ENCODE assay signal across 6 mouse cellular contexts in genomic region chr17:31020078-31020477, GRCm38 (mm10).
"Had no signal": no experiment of that assay in that cellular context is flagged by ENCODE, and none has a peak within 500 bp of the region (broad histone marks: within the 10 kb centered on the region; RNA-seq: fewer than 3 reads in every experiment).

No protein-coding gene starts in this region.

- H3K27me3 ChIP-seq: limb, embryonic 15.5 days; liver, embryonic 12.5 days; midbrain, embryonic 13.5 days; neural tube, embryonic 15.5 days had no signal

- H3K27ac ChIP-seq: limb, embryonic 15.5 days; liver, embryonic 12.5 days; midbrain, embryonic 13.5 days; neural tube, embryonic 15.5 days; stomach, postnatal 0 days had no signal

- H3K4me3 ChIP-seq: limb, embryonic 15.5 days; liver, embryonic 12.5 days; midbrain, embryonic 13.5 days; myocyte; neural tube, embryonic 15.5 days had no signal

- H3K4me1 ChIP-seq: midbrain, embryonic 13.5 days; neural tube, embryonic 15.5 days had no signal
